Mouse (Mus musculus): ENCODE data around the gene Wfdc6b. TPM values are rescaled to one million over a fixed set of nuclear protein-coding genes. Genes with fewer than 3 reads are reported as not detected.

Gene Wfdc6b
- total RNA-seq, 2 experiments from 2014 or later, result not detected

- no peak for TF ChIP-seq CTCF (IDR thresholded peaks at IDR 0.05)
- intact Hi-C loops (cut with DNase I), result no loop called here
- no peak for DNase-seq (ENCODE audit: extremely low spot score in 1 of 2, low spot score in 2 of 2)
- no peak overlapping the region for H3K27ac ChIP-seq
- H3K4me3 ChIP-seq, result no peak overlapping the region
Observed at GRCm38 (mm10) chr2:164619050-164619449, 5.7 kb downstream of the Wfdc6b start.

GRCm38 (mm10) chr2:164621775-164622174 lies 8.5 kb downstream of the Wfdc6b start:
- no peak; the same call in 1 of the 2 replicates for TF ChIP-seq CTCF (IDR thresholded peaks at IDR 0.05)
- Histone ChIP-seq H3K27ac (no peak overlapping the region), H3K4me3 (no peak overlapping the region)
- DNase-seq (ENCODE audit: extremely low spot score in 1 of 2, low spot score in 2 of 2), result no peak
- intact Hi-C loops (cut with DNase I), result no loop called here

DNA sequence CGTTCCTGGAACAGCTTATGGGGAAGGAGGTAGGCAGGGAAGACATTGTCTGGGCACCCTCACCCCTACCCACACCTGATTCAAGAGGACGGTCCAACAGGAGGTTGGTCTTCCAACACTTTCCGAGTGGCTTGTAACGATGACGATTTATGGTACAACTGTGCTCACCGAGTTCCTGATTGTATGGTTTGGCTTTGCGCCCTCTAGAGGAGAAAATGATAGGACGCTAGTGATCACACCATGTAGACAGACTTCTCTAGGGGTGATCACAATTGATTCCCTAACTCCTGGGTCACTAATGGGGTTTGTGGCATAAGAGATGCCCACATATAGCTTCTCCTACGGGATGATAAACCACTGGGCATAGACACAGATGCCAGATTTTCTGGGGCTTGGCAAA lies 21.9 kb downstream of the Wfdc6b start:
- intact Hi-C loops (cut with DNase I), result no loop called here
- no peak; the same call in 1 of the 2 replicates for TF ChIP-seq CTCF (IDR thresholded peaks at IDR 0.05)
- H3K27ac ChIP-seq, result no peak overlapping the region
- no peak for DNase-seq (ENCODE audit: extremely low spot score in 1 of 2, low spot score in 2 of 2)
- H3K4me3 ChIP-seq, result no peak overlapping the region

GRCm38 (mm10) chr2:164638696-164639095 lies 25.4 kb downstream of the Wfdc6b start, which contains the start of gene Wfdc16:
Wfdc16 (minus strand) TSS chr2:164638796.
- Histone ChIP-seq H3K27ac (no peak within 1 kb of the TSS), H3K4me3 (no peak within 1 kb of the TSS)
- no peak for DNase-seq (ENCODE audit: extremely low spot score in 1 of 2, low spot score in 2 of 2)
- TF ChIP-seq CTCF (IDR thresholded peaks at IDR 0.05), result no peak
- intact Hi-C loops (cut with DNase I), result no loop called here

GRCm38 (mm10) chr2:164641129-164641528 lies 27.8 kb downstream of the Wfdc6b start:
- intact Hi-C loops (cut with DNase I), result no loop called here
- Histone ChIP-seq H3K4me3 (no peak overlapping the region), H3K27ac (no peak overlapping the region)
- no peak for TF ChIP-seq CTCF (IDR thresholded peaks at IDR 0.05)
- no peak for DNase-seq (ENCODE audit: extremely low spot score in 1 of 2, low spot score in 2 of 2)

DNA sequence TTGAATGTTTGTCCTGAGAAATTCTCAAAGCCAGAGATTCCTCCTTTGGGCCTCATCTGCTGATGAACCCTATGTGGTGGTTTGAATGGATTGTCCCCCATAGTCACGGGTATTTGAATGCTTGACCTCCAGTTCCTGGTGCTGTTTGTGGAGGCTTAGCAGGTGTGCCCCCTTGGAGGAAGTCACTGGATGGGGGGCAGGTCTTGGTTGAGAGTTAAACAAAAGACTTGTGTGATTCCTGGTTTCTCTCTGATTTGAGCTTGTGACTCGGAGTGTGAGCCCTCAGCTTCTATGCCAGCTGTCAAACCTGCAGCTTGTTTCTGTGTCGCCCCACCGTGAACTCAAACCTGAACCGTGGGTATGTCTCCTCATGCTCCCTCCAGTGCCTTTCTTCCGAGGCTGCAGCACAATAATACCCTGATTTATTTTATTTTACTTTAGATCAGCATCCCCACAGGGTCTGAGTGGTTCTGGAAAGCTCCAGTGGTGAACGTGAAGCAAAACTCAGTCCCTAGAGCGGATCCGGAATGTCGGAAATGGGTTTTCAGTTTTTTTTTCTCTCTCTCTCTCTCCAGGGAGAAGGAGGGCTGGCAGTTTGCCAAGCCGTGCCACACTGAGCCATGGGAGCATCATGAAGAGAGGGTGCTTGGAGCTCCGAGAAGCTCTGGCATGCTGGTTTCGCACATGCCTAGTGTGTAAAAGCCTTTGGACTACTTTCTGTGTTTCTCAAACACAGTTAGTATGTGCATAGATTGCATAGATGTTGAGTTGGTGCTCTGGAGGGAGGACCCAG lies 28.8 kb downstream of the Wfdc6b start:
- DNase-seq (ENCODE audit: extremely low spot score in 1 of 2, low spot score in 2 of 2), result no peak
- intact Hi-C loops (cut with DNase I), result no loop called here
- no peak for TF ChIP-seq CTCF (IDR thresholded peaks at IDR 0.05)
- no peak overlapping the region for H3K4me3 ChIP-seq
- no peak overlapping the region for H3K27ac ChIP-seq

GRCm38 (mm10) chr2:164655858-164656257 lies 42.5 kb downstream of the Wfdc6b start, which contains the start of gene Wfdc10:
Wfdc10 (plus strand) TSS chr2:164656046.
- intact Hi-C loops (cut with DNase I), result no loop called here

GRCm38 (mm10) chr2:164656483-164656882 lies 43.2 kb downstream of the Wfdc6b start, which contains the start of gene Wfdc9:
Wfdc9 (minus strand) TSS chr2:164656583.
- no peak for TF ChIP-seq CTCF (IDR thresholded peaks at IDR 0.05)
- Histone ChIP-seq H3K4me3 (no peak within 1 kb of the TSS), H3K27ac (no peak within 1 kb of the TSS)
- DNase-seq (ENCODE audit: extremely low spot score in 1 of 2, low spot score in 2 of 2), result no peak
- intact Hi-C loops (cut with DNase I), result no loop called here

More at GRCm38 (mm10) chr2:164655858-164656257, 42.5 kb downstream of the Wfdc6b start, which contains the start of gene Wfdc10:
- H3K27ac ChIP-seq, result no peak within 1 kb of the TSS
- H3K4me3 ChIP-seq, result no peak within 1 kb of the TSS
- TF ChIP-seq CTCF (IDR thresholded peaks at IDR 0.05), result peak; percentile 75
- DNase-seq (ENCODE audit: extremely low spot score in 1 of 2, low spot score in 2 of 2), result peak in 1 of 2 experiments; percentile 15

GRCm38 (mm10) chr2:164664851-164665250 lies 51.5 kb downstream of the Wfdc6b start:
- intact Hi-C loops (cut with DNase I), result no loop called here
- H3K4me3 ChIP-seq, result no peak overlapping the region
- DNase-seq (ENCODE audit: extremely low spot score in 1 of 2, low spot score in 2 of 2), result no peak

More at GRCm38 (mm10) chr2:164664851-164665250, 51.5 kb downstream of the Wfdc6b start:
- no peak for TF ChIP-seq CTCF (IDR thresholded peaks at IDR 0.05)
- H3K27ac ChIP-seq, result no peak overlapping the region

Other genes with a start within 250 kb of the Wfdc6b start
- gene Slpi, start 224.4 kb upstream of the Wfdc6b start, total RNA-seq (2021), result not detected
- gene Rbpjl, start 210.4 kb upstream of the Wfdc6b start, total RNA-seq (2021), result under 1 TPM; 0.20 to 0.23 TPM
- 10 to 100 TPM; 10.4 to 11.0 TPM for gene Matn4, start 208.4 kb upstream of the Wfdc6b start, total RNA-seq (2021)
- 10 to 100 TPM; 78.7 to 93.2 TPM for gene Sdc4, start 169.6 kb upstream of the Wfdc6b start, total RNA-seq (2021)
- 10 to 100 TPM; 40.8 to 41.3 TPM for gene Sys1, start 156.6 kb upstream of the Wfdc6b start, total RNA-seq (2021)
- 10 to 100 TPM; 10.2 to 14.1 TPM for gene Gm20458, start 152.6 kb upstream of the Wfdc6b start, total RNA-seq (2021)
- gene Trp53tg5, start 139.8 kb upstream of the Wfdc6b start, total RNA-seq (2021), result not detected
- gene Dbndd2, start 127.4 kb upstream of the Wfdc6b start, total RNA-seq (2021), result 100 to 1,000 TPM; 102 to 106 TPM
- 10 to 100 TPM; 86.3 to 87.0 TPM for gene Pigt, start 116.0 kb upstream of the Wfdc6b start, total RNA-seq (2021)
- gene Wfdc2, start 51.1 kb upstream of the Wfdc6b start, total RNA-seq (2021), result 1 to 10 TPM in 1 of 2 experiments, under 1 TPM in 1; 0.70 to 1.3 TPM
- not detected for gene Spint3, start 40.1 kb upstream of the Wfdc6b start, total RNA-seq (2021)
- gene Wfdc6a, start 28.1 kb upstream of the Wfdc6b start, total RNA-seq (2021), result not detected
- gene Eppin, start 19.9 kb upstream of the Wfdc6b start, total RNA-seq (2021), result not detected
- gene Wfdc8, start 104 bp downstream of the Wfdc6b start, total RNA-seq (2021), result not detected
- not detected for gene Wfdc16, start 25.3 kb downstream of the Wfdc6b start, total RNA-seq (2021)
- gene Wfdc10, start 42.5 kb downstream of the Wfdc6b start, total RNA-seq (2021), result not detected
- not detected for gene Wfdc9, start 43.1 kb downstream of the Wfdc6b start, total RNA-seq (2021)
- gene Wfdc11, start 60.6 kb downstream of the Wfdc6b start, total RNA-seq (2021), result not detected
- gene Wfdc13, start 71.6 kb downstream of the Wfdc6b start, total RNA-seq (2021), result not detected
- not detected for gene Spint4, start 85.0 kb downstream of the Wfdc6b start, total RNA-seq (2021)
- not detected for gene Spint5, start 101.8 kb downstream of the Wfdc6b start, total RNA-seq (2021)
- gene Wfdc3, start 132.4 kb downstream of the Wfdc6b start, total RNA-seq (2021), result 1 to 10 TPM; 1.4 to 1.6 TPM
- gene Dnttip1, start 132.5 kb downstream of the Wfdc6b start, total RNA-seq (2021), result 10 to 100 TPM; 37.6 to 37.9 TPM
- under 1 TPM in 1 of 2 experiments, not detected in 1; 0.36 TPM for gene Ube2c, start 156.4 kb downstream of the Wfdc6b start, total RNA-seq (2021)
- 1 to 10 TPM in 1 of 2 experiments, not detected in 1; 1.1 TPM for gene Tnnc2, start 166.4 kb downstream of the Wfdc6b start, total RNA-seq (2021)
- gene Snx21, start 172.3 kb downstream of the Wfdc6b start, total RNA-seq (2021), result 10 to 100 TPM; 54.4 to 57.2 TPM
- 10 to 100 TPM; 26.6 to 28.3 TPM for gene Acot8, start 191.4 kb downstream of the Wfdc6b start, total RNA-seq (2021)
- 1 to 10 TPM; 8.6 to 9.0 TPM for gene Zswim3, start 191.6 kb downstream of the Wfdc6b start, total RNA-seq (2021)
- gene Zswim1, start 209.2 kb downstream of the Wfdc6b start, total RNA-seq (2021), result 10 to 100 TPM; 21.7 to 22.7 TPM
- gene Spata25, start 215.0 kb downstream of the Wfdc6b start, total RNA-seq (2021), result under 1 TPM; 0.45 to 0.58 TPM
- 10 to 100 TPM; 89.5 to 96.2 TPM for gene Ctsa, start 219.4 kb downstream of the Wfdc6b start, total RNA-seq (2021)
- 1 to 10 TPM; 3.9 to 5.3 TPM for gene Neurl2, start 219.9 kb downstream of the Wfdc6b start, total RNA-seq (2021)
- 10 to 100 TPM; 78.1 to 82.4 TPM for gene Pltp, start 244.2 kb downstream of the Wfdc6b start, total RNA-seq (2021)